Mouse (Mus musculus) heart, embryonic 10.5 days (tissue): ENCODE results near the gene Mknk2. TPM values are rescaled to one million over a fixed set of nuclear protein-coding genes. Genes with fewer than 3 reads are reported as not detected.
"Not testable (repeated sequence)": the region's sequence is repeated elsewhere in the genome, so short reads cannot be mapped to it uniquely, and the experiment has no call there.

Experiments used
- DNase-seq: peaks from one replicate; pipeline ENCODE4 v3.0.0-alpha.2; 2017; ENCODE audit warnings: low spot score
- H3K27ac ChIP-seq: fragments of 300-500 bp; sonication (generic); 2 replicates; pipeline ENCODE4 v1.5.1; 2016; ENCODE audit warnings: mild to moderate bottlenecking
- H3K27me3 ChIP-seq: fragments of 300-500 bp; sonication (generic); 2 replicates; pipeline ENCODE4 v1.6.1; 2016; ENCODE audit warnings: mild to moderate bottlenecking; ENCODE audit not compliant: poor library complexity, insufficient read depth, severe bottlenecking
- H3K36me3 ChIP-seq: fragments of 300-500 bp; sonication (generic); 2 replicates; pipeline ENCODE4 v1.6.1; 2016; ENCODE audit warnings: mild to moderate bottlenecking, moderate library complexity
- H3K4me1 ChIP-seq: fragments of 300-500 bp; sonication (generic); 2 replicates; pipeline ENCODE4 v1.6.1; 2016; ENCODE audit warnings: mild to moderate bottlenecking
- H3K4me3 ChIP-seq: fragments of 300-500 bp; sonication (generic); 2 replicates; pipeline ENCODE4 v1.5.1; 2016; ENCODE audit warnings: mild to moderate bottlenecking, moderate library complexity
- H3K9me3 ChIP-seq: fragments of 300-500 bp; sonication (generic); 2 replicates; pipeline ENCODE4 v1.6.1; 2016; ENCODE audit warnings: mild to moderate bottlenecking, moderate library complexity
- WGBS: fragments of 180-500 bp; shearing (Covaris S2); methylation state at CpG from one replicate; pipeline ENCODE4 v1.1.7; 2016; 5-methylcytosine and 5-hydroxymethylcytosine counted together
- polyA plus RNA-seq: library from polyadenylated mRNA; unstranded; fragments of >200 nt; fragmentation: Nextera tagmentation; extraction: Ambion mirVana; gene quantifications from 2 replicates; pipeline ENCODE4 v1.2.1, GENCODE M21; 2016

The Mknk2 gene
- polyA plus RNA-seq, 1 experiment from 2014 or later: 92.0 TPM

DNA sequence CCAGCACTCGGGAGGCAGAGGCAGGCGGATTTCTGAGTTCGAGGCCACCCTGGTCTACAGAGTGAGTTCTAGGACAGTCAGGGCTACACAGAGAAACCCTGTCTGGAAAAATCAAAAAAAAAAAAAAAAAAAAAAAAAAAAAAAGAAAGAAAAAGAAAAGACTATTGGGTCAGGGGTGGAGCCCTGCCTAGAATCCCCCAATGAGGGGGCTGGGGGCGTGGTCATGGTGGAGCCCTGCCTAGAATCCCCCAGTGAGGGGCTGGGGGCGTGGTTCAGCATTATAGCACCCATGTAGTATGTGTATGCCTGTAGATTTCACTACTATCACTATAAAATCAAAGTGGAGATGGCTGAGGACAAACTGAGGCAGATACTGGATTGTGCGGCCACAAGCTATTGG, 28.0 kb downstream of the Mknk2 start:
- H3K9me3 ChIP-seq, H3K27me3 ChIP-seq, H3K27ac ChIP-seq, H3K4me3 ChIP-seq, DNase-seq: not testable (repeated sequence)
- peaks cover 31% of the 10 kb centered on the region for H3K4me1 ChIP-seq
- peaks cover 54% of the 10 kb centered on the region for H3K36me3 ChIP-seq
- 83% methylated on average over 6 of the region's 6 CpGs for WGBS

DNA sequence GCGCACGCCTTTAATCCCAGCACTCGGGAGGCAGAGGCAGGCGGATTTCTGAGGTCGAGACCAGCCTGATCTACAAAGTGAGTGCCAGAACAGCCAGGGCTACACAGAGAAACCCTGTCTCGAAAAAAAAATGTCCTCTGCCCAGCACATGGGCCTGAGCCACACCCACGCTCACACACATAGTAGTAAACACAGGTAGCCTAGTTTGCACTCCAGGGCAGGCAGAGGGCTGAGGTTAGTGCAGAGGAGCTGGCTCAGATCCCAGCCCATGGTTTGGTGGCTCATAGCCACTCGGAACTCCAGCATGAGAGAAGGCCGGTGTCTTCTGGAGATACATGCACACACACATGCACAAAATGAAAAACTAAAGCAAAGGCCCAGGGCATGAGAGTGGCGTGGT, 31.0 kb downstream of the Mknk2 start:
- DNase-seq: no peak
- peaks cover 12% of the 10 kb centered on the region for H3K4me1 ChIP-seq
- H3K4me3 ChIP-seq: no peak overlapping the region
- WGBS: 90% methylated on average over 10 of the region's 10 CpGs
- no peaks in the 10 kb centered on the region for H3K27me3 ChIP-seq
- peaks cover 80% of the 10 kb centered on the region for H3K36me3 ChIP-seq
- no peaks in the 10 kb centered on the region for H3K9me3 ChIP-seq
- H3K27ac ChIP-seq: no peak overlapping the region

DNA sequence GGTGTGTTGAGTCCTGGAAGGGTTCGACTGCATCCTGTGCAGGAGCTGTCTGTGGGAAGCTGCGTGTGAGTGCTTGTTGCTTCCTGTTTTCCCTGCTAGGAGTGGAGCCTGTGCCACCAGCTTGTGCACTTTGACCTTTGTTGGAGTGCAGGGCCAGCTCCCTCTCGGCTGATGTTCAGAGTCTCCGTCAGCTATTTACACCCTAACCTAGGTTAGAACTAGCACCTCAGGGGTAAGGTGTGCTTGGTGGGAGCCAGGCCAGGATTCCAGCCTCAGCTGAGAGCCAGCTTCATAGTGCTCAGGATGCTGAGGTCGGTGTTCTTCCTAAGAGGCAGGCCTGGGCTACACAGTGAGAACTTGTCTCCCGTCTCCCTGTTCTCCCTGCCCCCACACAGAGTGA, 42.6 kb downstream of the Mknk2 start:
- Histone ChIP-seq H3K4me1 (peaks cover 18% of the 10 kb centered on the region), H3K27ac (no peak overlapping the region), H3K36me3 (peaks cover 83% of the 10 kb centered on the region), H3K4me3 (no peak overlapping the region), H3K9me3 (no peaks in the 10 kb centered on the region), H3K27me3 (no peaks in the 10 kb centered on the region)
- DNase-seq: no peak
- WGBS: 85% methylated on average over 6 of the region's 6 CpGs

DNA sequence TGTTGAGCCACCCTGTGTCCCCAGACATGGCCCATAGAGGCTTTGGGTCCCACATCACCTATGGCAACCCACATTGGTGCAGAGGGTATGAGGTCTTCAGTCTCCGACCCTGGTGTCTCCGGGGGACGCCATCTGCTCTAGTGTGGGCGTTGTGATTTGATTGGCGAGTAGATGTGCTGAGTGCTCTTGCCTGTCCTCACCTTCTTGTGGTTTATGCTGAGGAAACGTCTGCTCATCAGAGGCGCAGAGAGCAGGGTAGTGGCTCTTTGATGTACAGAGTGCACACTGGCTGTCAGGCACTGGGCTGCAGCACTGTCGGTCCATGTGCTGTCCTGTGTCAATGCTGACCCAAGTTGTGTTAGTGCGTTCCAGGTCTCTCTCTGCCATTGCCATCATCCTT, 49.0 kb downstream of the Mknk2 start:
- no peak for DNase-seq
- 77% methylated on average over 9 of the region's 9 CpGs for WGBS
- Histone ChIP-seq H3K36me3 (peaks cover 28% of the 10 kb centered on the region), H3K9me3 (no peaks in the 10 kb centered on the region), H3K27ac (peak overlapping the region; percentile 56; the same call in 1 of the 2 replicates), H3K4me1 (peaks cover 74% of the 10 kb centered on the region), H3K4me3 (no peak overlapping the region), H3K27me3 (no peaks in the 10 kb centered on the region)

GRCm38 (mm10) chr10:80627685-80628084, 50.2 kb downstream of the Mknk2 start:
- H3K27ac ChIP-seq: peak overlapping the region; percentile 53; the same call in 1 of the 2 replicates
- WGBS: 23% methylated on average over 2 of the region's 2 CpGs
- no peaks in the 10 kb centered on the region for H3K27me3 ChIP-seq
- peak; percentile 92 for DNase-seq
- peaks cover 23% of the 10 kb centered on the region for H3K36me3 ChIP-seq
- no peaks in the 10 kb centered on the region for H3K9me3 ChIP-seq
- no peak overlapping the region for H3K4me3 ChIP-seq
- peaks cover 81% of the 10 kb centered on the region for H3K4me1 ChIP-seq

DNA sequence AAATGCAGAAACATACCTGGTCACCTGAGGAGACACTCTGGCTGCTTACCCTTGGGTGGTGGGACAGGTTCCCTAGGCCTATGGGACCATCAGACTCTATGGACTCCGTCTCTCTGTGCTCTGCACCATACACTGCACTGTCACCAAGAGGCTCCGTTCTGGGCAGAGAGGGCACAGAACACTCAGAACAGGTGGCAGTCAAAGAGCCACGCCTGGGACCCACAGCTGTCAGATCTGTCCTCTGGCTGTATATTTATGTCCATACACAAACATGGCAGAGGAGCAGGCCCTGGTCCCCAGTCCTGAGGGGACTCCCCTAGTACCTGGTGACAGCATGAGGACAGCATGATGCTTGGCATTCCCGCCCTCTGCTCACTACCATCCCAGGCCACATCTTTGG, 52.1 kb downstream of the Mknk2 start:
- Histone ChIP-seq H3K36me3 (peaks cover 14% of the 10 kb centered on the region), H3K4me1 (peaks cover 81% of the 10 kb centered on the region)
- 85% methylated on average over 4 of the region's 4 CpGs for WGBS

DNA sequence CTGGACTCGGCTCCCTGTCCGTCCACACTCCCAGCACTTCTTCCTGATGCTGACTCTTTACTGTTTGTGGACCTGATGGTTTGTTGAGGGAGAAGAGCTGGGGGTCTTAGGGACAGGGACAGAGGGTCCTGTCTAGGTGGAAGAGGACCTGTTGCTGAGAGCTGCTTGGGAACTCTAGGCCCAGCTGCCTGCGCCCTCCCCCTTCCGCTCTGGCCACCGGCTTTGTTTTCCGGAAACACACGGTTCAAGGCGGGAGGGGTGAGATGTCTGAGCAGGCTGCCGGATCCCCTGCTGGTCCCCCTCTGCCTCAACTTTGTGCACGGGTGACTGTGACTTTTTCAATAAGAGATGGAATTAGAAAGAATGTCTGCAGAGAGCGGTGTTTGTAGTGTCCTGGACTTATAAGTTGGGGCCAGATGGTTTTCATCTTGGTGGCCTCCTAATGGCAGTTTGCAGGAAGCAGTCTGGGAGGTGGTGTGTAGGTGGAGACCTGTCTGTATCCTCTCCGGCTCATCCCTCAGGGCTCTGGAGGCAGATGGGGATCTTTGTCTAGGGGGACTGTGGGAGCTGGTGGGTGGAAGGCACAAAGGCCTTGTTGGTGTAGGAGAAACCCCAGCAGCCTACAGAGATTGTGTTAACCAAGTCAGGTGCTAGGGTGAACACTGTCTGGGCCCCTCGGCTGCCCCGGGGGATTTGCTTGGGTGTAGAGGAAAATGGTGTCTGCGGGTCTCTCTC, 54.3 kb downstream of the Mknk2 start:
- no peaks in the 10 kb centered on the region for H3K27me3 ChIP-seq
- DNase-seq: peak; percentile 87
- 17% methylated on average over 15 of the region's 15 CpGs for WGBS
- H3K27ac ChIP-seq: peak overlapping the region; percentile 96
- H3K4me1 ChIP-seq: peaks cover 69% of the 10 kb centered on the region
- no peaks in the 10 kb centered on the region for H3K9me3 ChIP-seq
- peaks cover 7% of the 10 kb centered on the region; the same call in 1 of the 2 replicates for H3K36me3 ChIP-seq
- peak overlapping the region; percentile 91 for H3K4me3 ChIP-seq

More for the DNA sequence above, 52.1 kb downstream of the Mknk2 start:
- DNase-seq: no peak
- Histone ChIP-seq H3K9me3 (no peaks in the 10 kb centered on the region), H3K27me3 (no peaks in the 10 kb centered on the region), H3K4me3 (no peak overlapping the region), H3K27ac (0 out of 2 replicates have a peak overlapping the region, but pooled peaks have one; percentile 17)

DNA sequence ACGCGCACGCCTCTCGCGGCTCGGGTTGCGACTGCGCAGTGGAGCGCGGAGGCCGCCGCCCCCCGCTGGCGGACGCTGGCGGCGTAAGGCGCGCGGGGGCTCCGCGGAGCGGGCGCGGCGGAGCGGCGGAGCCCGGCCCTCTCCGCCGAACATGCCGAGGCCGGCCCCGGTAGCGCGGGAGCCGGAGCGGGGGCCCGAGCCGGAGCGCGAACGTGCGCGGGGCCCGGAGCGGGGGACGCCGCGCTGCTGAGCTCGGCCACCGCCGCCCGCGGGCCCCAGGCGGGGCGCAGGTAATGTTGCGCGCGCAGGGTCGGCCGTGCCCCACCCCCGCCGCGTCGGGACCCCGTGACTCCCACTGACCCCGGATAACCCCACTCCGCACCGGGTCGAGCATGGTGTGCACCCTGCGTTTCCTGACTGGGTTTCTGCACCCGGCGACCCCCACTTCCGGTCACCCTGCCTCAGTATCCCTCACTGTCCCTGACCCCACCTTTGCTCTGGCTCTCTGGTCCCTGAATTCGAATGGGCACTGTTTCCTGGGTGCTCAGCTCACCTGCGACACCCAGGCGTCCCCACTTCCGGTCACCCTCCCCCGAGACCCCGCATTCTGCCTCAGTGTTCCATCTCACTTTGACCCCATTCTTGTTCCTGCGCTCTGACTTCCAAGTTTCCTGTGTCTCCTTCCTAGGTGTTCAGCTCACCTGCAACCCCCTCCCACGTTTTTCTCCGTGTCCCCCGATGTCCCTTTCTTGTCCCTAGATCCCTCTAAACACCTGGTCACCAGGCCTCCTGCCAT, 55.1 kb downstream of the Mknk2 start, which contains the start of gene Csnk1g2:
Gene Csnk1g2 (plus strand): TSS at position 178 of the 796 bp plus-strand sequence.
- peak; percentile 84 for DNase-seq

GRCm38 (mm10) chr10:80621940-80622660, 55.8 kb downstream of the Mknk2 start:
- Histone ChIP-seq H3K27ac (peak overlapping the region; percentile 96), H3K9me3 (no peaks in the 10 kb centered on the region), H3K36me3 (peaks cover 7% of the 10 kb centered on the region; the same call in 1 of the 2 replicates), H3K27me3 (no peaks in the 10 kb centered on the region), H3K4me3 (peak overlapping the region; percentile 91), H3K4me1 (peaks cover 55% of the 10 kb centered on the region)
- WGBS: under 1% methylated on average over 64 of the region's 64 CpGs
- peak; percentile 100 for DNase-seq

More for the DNA sequence above, 55.1 kb downstream of the Mknk2 start, which contains the start of gene Csnk1g2:
- peak within 1 kb of the TSS; percentile 91 for H3K4me3 ChIP-seq
- H3K4me1 ChIP-seq: peaks cover 62% of the 10 kb centered on the region
- WGBS: 2% methylated on average over 85 of the region's 85 CpGs
- no peaks in the 10 kb centered on the region for H3K9me3 ChIP-seq
- H3K36me3 ChIP-seq: peaks cover 7% of the 10 kb centered on the region; the same call in 1 of the 2 replicates
- H3K27me3 ChIP-seq: no peaks in the 10 kb centered on the region
- peak within 1 kb of the TSS; percentile 96 for H3K27ac ChIP-seq

DNA sequence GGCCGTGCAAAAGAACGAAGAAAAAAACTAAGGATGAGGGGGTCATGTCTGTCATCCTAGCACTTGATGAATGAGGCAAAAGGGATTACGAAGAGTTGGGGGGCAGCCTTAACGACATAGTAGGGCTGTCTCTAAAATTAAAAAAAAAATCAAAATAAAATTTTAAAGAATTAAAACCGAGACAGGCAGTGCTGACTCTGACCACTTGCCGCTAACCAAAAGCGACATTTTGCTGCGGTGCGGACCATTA, 56.3 kb downstream of the Mknk2 start:
- H3K4me3 ChIP-seq: peak overlapping the region; percentile 91
- peaks cover 53% of the 10 kb centered on the region for H3K4me1 ChIP-seq
- H3K27me3 ChIP-seq: no peaks in the 10 kb centered on the region
- H3K36me3 ChIP-seq: peaks cover 7% of the 10 kb centered on the region; the same call in 1 of the 2 replicates
- WGBS: 4% methylated on average over 9 of the region's 9 CpGs
- DNase-seq: no peak
- peak overlapping the region; percentile 96 for H3K27ac ChIP-seq
- H3K9me3 ChIP-seq: no peaks in the 10 kb centered on the region

DNA sequence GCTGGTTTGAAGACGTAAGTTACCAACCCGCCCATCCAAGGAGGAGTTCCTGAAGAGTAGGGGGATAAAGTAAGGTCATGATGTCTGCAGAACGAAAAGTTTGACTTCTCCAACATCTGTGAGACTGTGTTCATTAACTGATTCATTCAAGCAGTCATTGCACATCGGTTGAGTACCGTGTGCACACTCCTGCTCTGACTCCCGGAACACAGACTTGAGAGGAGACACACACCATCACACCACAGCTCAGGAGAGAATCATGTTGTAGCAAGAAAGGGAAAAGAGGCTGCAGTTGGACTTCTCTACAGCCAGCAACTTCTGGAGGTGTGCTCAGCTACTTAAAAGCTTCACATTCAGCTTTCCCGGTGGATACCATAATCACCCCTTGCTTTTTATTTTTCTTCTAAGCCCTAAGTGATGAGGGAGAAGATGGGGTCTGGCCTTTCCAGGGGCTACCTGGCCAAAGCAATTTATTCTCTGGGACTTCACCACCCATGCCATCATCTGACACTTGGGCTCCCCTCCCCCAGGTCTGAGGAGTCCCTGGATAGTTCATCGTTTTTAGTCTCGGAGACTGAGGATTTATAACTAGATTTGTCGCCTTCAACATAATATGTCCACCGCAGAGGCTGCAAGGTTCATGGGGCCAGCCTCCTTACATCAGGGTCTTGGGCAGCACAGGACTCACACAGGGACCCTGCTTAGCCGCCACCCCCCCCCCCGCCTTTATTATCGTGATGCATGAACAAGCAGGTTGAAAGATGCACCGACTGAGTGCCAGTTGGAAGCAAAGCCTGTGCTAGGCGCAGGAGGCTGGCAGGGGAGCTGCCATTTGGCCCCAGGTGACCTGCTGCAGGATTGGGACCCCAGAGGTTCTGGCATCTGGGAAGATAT, 56.9 kb downstream of the Mknk2 start:
- no peaks in the 10 kb centered on the region for H3K9me3 ChIP-seq
- 59% methylated on average over 16 of the region's 16 CpGs for WGBS
- peak overlapping the region; percentile 91 for H3K4me3 ChIP-seq
- no peak for DNase-seq
- H3K27me3 ChIP-seq: no peaks in the 10 kb centered on the region
- peak overlapping the region; percentile 96 for H3K27ac ChIP-seq
- H3K36me3 ChIP-seq: peaks cover 7% of the 10 kb centered on the region; the same call in 1 of the 2 replicates
- H3K4me1 ChIP-seq: peaks cover 47% of the 10 kb centered on the region

DNA sequence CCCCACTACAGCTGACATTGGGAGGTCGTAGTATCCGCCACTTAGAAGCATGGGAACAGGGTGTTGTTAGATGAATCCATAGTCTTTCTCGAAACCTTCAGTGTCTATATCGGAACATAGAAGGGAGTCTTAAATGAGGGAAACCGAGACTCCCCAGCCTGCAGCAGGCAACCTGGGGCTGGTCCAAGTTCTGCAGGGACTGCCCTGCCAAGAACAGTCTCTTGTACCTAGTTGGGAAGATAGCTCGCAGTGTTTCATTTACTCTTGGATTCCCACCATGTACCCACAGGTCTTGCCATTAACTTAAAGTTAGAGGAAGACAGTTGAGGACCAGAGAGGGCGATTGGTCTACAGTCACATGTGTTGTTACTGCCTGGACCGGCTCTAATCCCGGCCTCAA, 57.5 kb downstream of the Mknk2 start:
- WGBS: 81% methylated on average over 9 of the region's 9 CpGs
- peaks cover 40% of the 10 kb centered on the region for H3K4me1 ChIP-seq
- H3K27me3 ChIP-seq: no peaks in the 10 kb centered on the region
- H3K36me3 ChIP-seq: peaks cover 9% of the 10 kb centered on the region
- H3K9me3 ChIP-seq: no peaks in the 10 kb centered on the region
- no peak for DNase-seq
- peak overlapping the region; percentile 96; the same call in 1 of the 2 replicates for H3K27ac ChIP-seq
- H3K4me3 ChIP-seq: no peak overlapping the region
